Mouse (Mus musculus) liver, adult 2 months (tissue): Measurements from ENCODE around the gene Scamp1.

Source experiments
- CTCF ChIP-seq: fragments of 200-500 bp; IDR thresholded peaks from 2 replicates; pipeline ENCODE4 v1.5.1; 2011; ENCODE audit warnings: low read depth, low read length, control low read depth
- POLR2A ChIP-seq: fragments of 200-500 bp; IDR thresholded peaks from 2 replicates; pipeline ENCODE4 v1.6.1; 2011; ENCODE audit warnings: low read length, control low read depth; ENCODE audit not compliant: insufficient read depth; ENCODE audit errors: extremely low read depth

- TF ChIP-seq CTCF (no peak), POLR2A (no peak)
Measured at GRCm38 (mm10) chr13:94258530-94258929, 27.1 kb downstream of the Scamp1 start.
